Comparison of ENCODE assay signal across 9 mouse cellular contexts in genomic region chr1:20477561-20478265, GRCm38 (mm10).
DNase-seq lines count a peak whose midpoint lies in the region; ATAC-seq lines count a peak whose summit lies in the region.
"Had no signal": no experiment of that assay in that cellular context is flagged by ENCODE, and none has a peak within 500 bp of the region (broad histone marks: within the 10 kb centered on the region; RNA-seq: fewer than 3 reads in every experiment).

No protein-coding gene starts in this region.

- WGBS in heart, embryonic 12.5 days = 8% methylated on average over 25 of the region's 25 CpGs
- WGBS in embryonic facial prominence, embryonic 14.5 days = 8% methylated on average over 25 of the region's 25 CpGs
- WGBS in midbrain, embryonic 10.5 days = 6% methylated on average over 25 of the region's 25 CpGs

- H3K4me3 ChIP-seq in heart, embryonic 12.5 days = peak overlapping the region; percentile 54
- H3K4me3 ChIP-seq in embryonic facial prominence, embryonic 14.5 days (ENCODE audit: low read depth, low read length) = peak overlapping the region; percentile 39
- H3K4me3 ChIP-seq in midbrain, embryonic 10.5 days = peak overlapping the region; percentile 62

- intact Hi-C loops in heart, postnatal 25 days (cut with DNase I) = no loop called here

- ATAC-seq in heart, embryonic 12.5 days (ENCODE audit: insufficient number of reproducible peaks, low FRiP score) = no peak
- ATAC-seq in embryonic facial prominence, embryonic 14.5 days (ENCODE audit: low read depth) = peak; percentile 53; the same call in 1 of the 2 replicates

- peak overlapping the region; percentile 58 for H3K9ac ChIP-seq in heart, embryonic 12.5 days
- peak overlapping the region; percentile 53 for H3K9ac ChIP-seq in embryonic facial prominence, embryonic 14.5 days (ENCODE audit: low read depth, low read length)

- H3K27ac ChIP-seq in heart, embryonic 12.5 days (ENCODE audit: poor library complexity, severe bottlenecking) = no peak overlapping the region
- no peak overlapping the region for H3K27ac ChIP-seq in embryonic facial prominence, embryonic 14.5 days (replicated peaks; ENCODE audit: low read depth, low read length)
- H3K27ac ChIP-seq in midbrain, embryonic 10.5 days (replicated peaks) = peak overlapping the region; percentile 77

- no peak for DNase-seq in heart, postnatal 25 days (ENCODE audit: low spot score)
- peak; percentile 40 for DNase-seq in ZHBTc4 (ENCODE audit: low read depth, low spot score)
- DNase-seq in embryonic facial prominence, embryonic 14.5 days (ENCODE audit: low spot score) = peak; percentile 23
- peak; percentile 75 for DNase-seq in kidney, adult 9 months
- DNase-seq in midbrain, embryonic 10.5 days (ENCODE audit: low spot score) = peak; percentile 40
- no peak for DNase-seq in urinary bladder, postnatal 10 days (ENCODE audit: low spot score)
- no peak for DNase-seq in spleen, postnatal 14 days (ENCODE audit: low spot score in 2 of 2)

- H3K36me3 ChIP-seq in heart, embryonic 12.5 days = no peaks in the 10 kb centered on the region
- H3K36me3 ChIP-seq in embryonic facial prominence, embryonic 14.5 days (ENCODE audit: control insufficient read depth, insufficient read depth, low read length) = no peaks in the 10 kb centered on the region
- H3K36me3 ChIP-seq in midbrain, embryonic 10.5 days = no peaks in the 10 kb centered on the region

- no peaks in the 10 kb centered on the region for H3K27me3 ChIP-seq in heart, embryonic 12.5 days (replicated peaks)
- no peaks in the 10 kb centered on the region; the same call in 1 of the 2 replicates for H3K27me3 ChIP-seq in embryonic facial prominence, embryonic 14.5 days (replicated peaks; ENCODE audit: control insufficient read depth, insufficient read depth, low read length)
- H3K27me3 ChIP-seq in midbrain, embryonic 10.5 days (ENCODE audit: low read depth, poor library complexity, severe bottlenecking) = peaks cover 20% of the 10 kb centered on the region
- H3K27me3 ChIP-seq: CH12.LX had no signal

- peak overlapping the region; percentile 91 for H3K4me2 ChIP-seq in heart, embryonic 12.5 days
- H3K4me2 ChIP-seq in embryonic facial prominence, embryonic 14.5 days (ENCODE audit: low read depth, low read length) = peak overlapping the region; percentile 66

- peaks cover 7% of the 10 kb centered on the region; the same call in 1 of the 2 replicates for H3K4me1 ChIP-seq in heart, embryonic 12.5 days (replicated peaks)
- no peaks in the 10 kb centered on the region for H3K4me1 ChIP-seq in embryonic facial prominence, embryonic 14.5 days (ENCODE audit: control insufficient read depth, insufficient read depth, low read length)
- H3K4me1 ChIP-seq in midbrain, embryonic 10.5 days = peaks cover 12% of the 10 kb centered on the region

- H3K9me3 ChIP-seq in heart, embryonic 12.5 days (replicated peaks) = no peaks in the 10 kb centered on the region
- H3K9me3 ChIP-seq in embryonic facial prominence, embryonic 14.5 days (ENCODE audit: control insufficient read depth, low read length) = no peaks in the 10 kb centered on the region
- H3K9me3 ChIP-seq in midbrain, embryonic 10.5 days (replicated peaks) = no peaks in the 10 kb centered on the region

Comparison
In these comparisons a context has a peak if more than half of its experiments do, and no peak if none do; other contexts are left out.
1. DNase-seq: peak in ZHBTc4 (single experiment), embryonic facial prominence, embryonic 14.5 days (single experiment), kidney, adult 9 months (single experiment) and midbrain, embryonic 10.5 days (single experiment); none in heart, postnatal 25 days (single experiment), urinary bladder, postnatal 10 days (single experiment) and spleen, postnatal 14 days (0 of 2).
2. Peak in every context shown above with its lines, with median percentiles within 50 percentile points of each other: H3K4me3 ChIP-seq.